Mouse (Mus musculus) heart, adult 9 months (tissue): Measurements from ENCODE around the gene Trpm1.
A peak's percentile ranks its signal among the peaks of the same experiment; 100 is the strongest.

Experiments
- DNase-seq, 2 experiments: peaks; one replicate each; pipeline ENCODE4 v3.0.0; 2022; ENCODE audit warnings: low spot score in 2 of 2

Gene Trpm1

DNA sequence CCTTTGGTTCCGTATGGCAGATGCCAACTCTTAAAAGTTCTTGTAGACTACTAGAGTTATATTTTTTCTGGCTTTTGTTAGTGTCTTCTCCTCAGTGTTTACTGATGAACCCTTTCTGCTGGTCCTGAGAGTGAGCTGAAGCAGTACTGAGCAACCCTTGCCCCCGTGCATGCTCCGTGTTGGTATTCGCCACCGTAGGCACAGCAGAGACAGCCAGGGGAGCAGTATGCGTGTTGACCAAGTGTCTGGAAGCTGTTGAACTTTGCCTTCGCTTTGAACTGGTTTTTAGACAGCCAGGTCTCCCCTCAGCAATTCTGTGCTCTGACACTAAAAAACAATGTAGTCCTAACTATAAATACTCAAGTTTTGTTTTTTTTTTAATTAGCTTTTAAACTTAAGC, 135.8 kb downstream of the Trpm1 start:
- no peak for DNase-seq

DNA sequence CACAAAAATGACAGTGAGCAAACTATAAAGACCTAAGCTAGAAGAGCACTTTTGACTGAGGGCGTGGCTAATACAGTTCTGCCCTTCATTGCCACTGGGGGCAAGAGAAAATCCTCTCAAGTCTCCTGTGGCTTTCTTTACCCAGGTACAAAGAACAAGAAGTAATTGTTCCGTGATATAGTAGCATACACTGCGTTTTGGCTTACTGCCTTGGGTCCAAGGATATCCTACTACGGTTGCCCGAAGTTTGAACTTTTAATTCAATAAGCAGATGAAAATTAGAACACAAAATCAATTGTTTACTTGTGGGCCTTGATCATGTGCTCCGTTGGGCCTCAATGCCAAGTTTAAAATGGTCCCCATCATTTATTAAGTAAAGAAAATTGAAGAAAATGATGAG, 136.8 kb downstream of the Trpm1 start:
- DNase-seq, result peak in 1 of 2 experiments; percentile 39

DNA sequence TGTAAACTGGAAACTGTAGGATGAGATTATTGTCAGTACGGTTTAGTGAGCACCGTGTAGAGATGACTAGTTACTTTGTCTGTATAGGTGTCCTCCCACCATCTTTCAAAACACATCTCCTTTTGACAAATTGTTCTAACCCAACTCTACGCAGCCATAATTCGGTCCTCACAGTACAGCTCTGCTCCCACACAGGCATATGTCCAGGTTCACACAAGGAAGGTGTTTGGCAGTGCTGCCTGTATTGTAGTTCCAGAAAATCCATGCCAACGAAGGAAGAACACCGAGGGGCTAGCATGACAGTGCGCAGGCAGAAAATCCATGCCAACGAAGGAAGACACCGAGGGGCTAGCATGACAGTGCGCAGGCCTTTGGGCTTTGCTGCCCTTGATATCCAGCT, 138.1 kb downstream of the Trpm1 start:
- DNase-seq, result no peak

GRCm38 (mm10) chr7:64296286-64297010, 142.8 kb downstream of the Trpm1 start:
- DNase-seq, result no peak

GRCm38 (mm10) chr7:64310241-64310640, 156.6 kb downstream of the Trpm1 start:
- DNase-seq, result no peak

DNA sequence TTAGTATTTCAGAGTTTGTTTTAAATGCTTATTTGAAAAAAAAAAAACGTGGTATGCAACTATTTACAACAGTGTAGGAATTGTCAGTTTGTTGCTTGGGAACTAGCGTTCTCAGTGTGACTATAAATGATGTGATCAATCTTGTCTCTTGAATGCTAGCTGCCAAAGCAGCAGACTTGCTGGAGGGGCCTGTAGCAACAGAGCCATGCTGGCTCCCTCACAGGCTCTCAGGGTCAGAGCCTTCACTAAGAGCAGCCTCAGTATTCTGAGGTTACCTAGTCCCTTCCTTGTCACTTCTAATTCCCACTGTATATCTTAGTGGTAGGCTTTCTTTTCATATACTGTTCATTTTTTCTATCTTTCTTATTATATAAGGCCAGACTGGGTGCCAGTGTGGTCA, 157.1 kb downstream of the Trpm1 start:
- DNase-seq, result no peak

- DNase-seq, result no peak
These were observed 159.2 kb downstream of the Trpm1 start for GRCm38 (mm10) chr7:64312811-64313210.
